Mouse (Mus musculus) ES-Bruce4 (cell line): Measurements from ENCODE around the gene Sult2b1.

Experiments
- CTCF ChIP-seq: IDR thresholded peaks from one replicate; pipeline ENCODE4 v1.8.1; 2011; ENCODE audit warnings: low read depth, low read length
- POLR2A ChIP-seq: IDR thresholded peaks from one replicate; pipeline ENCODE4 v1.8.1; 2011; ENCODE audit warnings: low read length; ENCODE audit not compliant: insufficient read depth

- TF ChIP-seq CTCF = no peak
- TF ChIP-seq POLR2A = no peak
These were observed 35.1 kb downstream of the Sult2b1 start for GRCm38 (mm10) chr7:45749401-45749800.
